Mouse (Mus musculus): ENCODE measurements at regions not wholly inside any gene's neighbourhood (a gene's known extent, or its start where the extent isn't known, plus 50 kb on each side); places are given as distances from the start of the nearest gene placed in this dataset.
"Not testable (repeated sequence)": the region's sequence is repeated elsewhere in the genome, so short reads cannot be mapped to it uniquely, and the experiment has no call there.

- no peaks in the 10 kb centered on the region for H3K9me3 ChIP-seq
- H3K36me3 ChIP-seq, result no peaks in the 10 kb centered on the region
- no peak overlapping the region for H3K4me3 ChIP-seq
- no peak overlapping the region for H3K9ac ChIP-seq
- no peaks in the 10 kb centered on the region for H3K27me3 ChIP-seq
- ATAC-seq (ENCODE audit: insufficient number of reproducible peaks, insufficient read depth, low FRiP score, low TSS enrichment), result no peak
- H3K4me1 ChIP-seq, result no peaks in the 10 kb centered on the region
- H3K4me2 ChIP-seq (replicated peaks), result no peak overlapping the region
- no peak overlapping the region for H3K27ac ChIP-seq
- WGBS, result 69% methylated on average over 3 of the region's 3 CpGs
These were observed 156.8 kb upstream of the Slc13a1 start for GRCm38 (mm10) chr6:24324718-24325117.

GRCm38 (mm10) chr6:24322371-24322770, 154.5 kb upstream of the Slc13a1 start:
- Histone ChIP-seq H3K27ac (no peak overlapping the region), H3K4me2 (replicated peaks) (no peak overlapping the region), H3K4me1 (no peaks in the 10 kb centered on the region), H3K9ac (no peak overlapping the region), H3K27me3 (no peaks in the 10 kb centered on the region), H3K36me3 (no peaks in the 10 kb centered on the region), H3K4me3 (no peak overlapping the region), H3K9me3 (no peaks in the 10 kb centered on the region)
- ATAC-seq (ENCODE audit: insufficient number of reproducible peaks, insufficient read depth, low FRiP score, low TSS enrichment), result no peak
- 67% methylated on average over 3 of the region's 3 CpGs for WGBS

DNA sequence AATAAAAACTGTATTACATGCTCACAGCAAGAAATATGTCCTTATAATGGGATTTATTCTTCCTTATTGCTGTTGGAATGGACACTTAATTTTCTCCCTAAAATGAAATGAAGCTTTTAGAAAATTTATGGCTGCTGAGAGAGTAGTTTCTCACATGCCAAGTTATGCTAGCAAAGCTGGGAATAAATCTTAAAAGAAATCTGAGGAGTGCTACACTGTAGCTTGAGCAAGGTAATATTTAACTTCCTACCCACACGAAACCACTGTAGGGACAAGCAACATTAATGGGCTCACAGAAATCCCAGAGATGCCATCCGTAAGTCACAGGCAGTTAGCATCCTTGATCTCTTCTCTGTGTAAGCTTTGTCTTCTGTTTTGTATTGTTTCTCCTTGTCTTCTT, 151.0 kb upstream of the Slc13a1 start:
- H3K27ac ChIP-seq, result no peak overlapping the region
- H3K9me3 ChIP-seq, result no peaks in the 10 kb centered on the region
- no peak overlapping the region for H3K4me3 ChIP-seq
- H3K36me3 ChIP-seq, result no peaks in the 10 kb centered on the region
- no peaks in the 10 kb centered on the region for H3K4me1 ChIP-seq
- no peak overlapping the region for H3K9ac ChIP-seq
- H3K27me3 ChIP-seq, result no peaks in the 10 kb centered on the region
- ATAC-seq (ENCODE audit: insufficient number of reproducible peaks, insufficient read depth, low FRiP score, low TSS enrichment), result no peak
- WGBS, result 82% methylated on average over 2 of the region's 2 CpGs
- no peak overlapping the region for H3K4me2 ChIP-seq (replicated peaks)

- Histone ChIP-seq H3K36me3 (no peaks in the 10 kb centered on the region), H3K4me1 (no peaks in the 10 kb centered on the region), H3K9me3 (no peaks in the 10 kb centered on the region), H3K27me3 (no peaks in the 10 kb centered on the region), H3K27ac (no peak overlapping the region), H3K4me2 (replicated peaks) (no peak overlapping the region), H3K4me3 (no peak overlapping the region), H3K9ac (no peak overlapping the region)
- no peak for ATAC-seq (ENCODE audit: insufficient number of reproducible peaks, insufficient read depth, low FRiP score, low TSS enrichment)
- 89% methylated on average over 2 of the region's 2 CpGs for WGBS
These were observed 142.8 kb upstream of the Slc13a1 start for GRCm38 (mm10) chr6:24310675-24311074.

GRCm38 (mm10) chr6:24309810-24310209, 141.9 kb upstream of the Slc13a1 start:
- H3K4me1 ChIP-seq, result no peaks in the 10 kb centered on the region
- WGBS, result 92% methylated on average over 1 of the region's 1 CpGs
- H3K4me2 ChIP-seq (replicated peaks), result no peak overlapping the region
- no peaks in the 10 kb centered on the region for H3K9me3 ChIP-seq
- no peak overlapping the region for H3K9ac ChIP-seq
- no peak for ATAC-seq (ENCODE audit: insufficient number of reproducible peaks, insufficient read depth, low FRiP score, low TSS enrichment)
- H3K4me3 ChIP-seq, result no peak overlapping the region
- H3K27me3 ChIP-seq, result no peaks in the 10 kb centered on the region
- H3K27ac ChIP-seq, result no peak overlapping the region
- no peaks in the 10 kb centered on the region for H3K36me3 ChIP-seq

GRCm38 (mm10) chr6:24301681-24302080, 133.8 kb upstream of the Slc13a1 start:
- Histone ChIP-seq H3K27ac (no peak overlapping the region), H3K4me2 (replicated peaks) (no peak overlapping the region), H3K4me1 (no peaks in the 10 kb centered on the region), H3K9ac (no peak overlapping the region), H3K9me3 (no peaks in the 10 kb centered on the region), H3K27me3 (no peaks in the 10 kb centered on the region), H3K4me3 (no peak overlapping the region), H3K36me3 (no peaks in the 10 kb centered on the region)
- 71% methylated on average over 4 of the region's 4 CpGs for WGBS
- no peak for ATAC-seq (ENCODE audit: insufficient number of reproducible peaks, insufficient read depth, low FRiP score, low TSS enrichment)

DNA sequence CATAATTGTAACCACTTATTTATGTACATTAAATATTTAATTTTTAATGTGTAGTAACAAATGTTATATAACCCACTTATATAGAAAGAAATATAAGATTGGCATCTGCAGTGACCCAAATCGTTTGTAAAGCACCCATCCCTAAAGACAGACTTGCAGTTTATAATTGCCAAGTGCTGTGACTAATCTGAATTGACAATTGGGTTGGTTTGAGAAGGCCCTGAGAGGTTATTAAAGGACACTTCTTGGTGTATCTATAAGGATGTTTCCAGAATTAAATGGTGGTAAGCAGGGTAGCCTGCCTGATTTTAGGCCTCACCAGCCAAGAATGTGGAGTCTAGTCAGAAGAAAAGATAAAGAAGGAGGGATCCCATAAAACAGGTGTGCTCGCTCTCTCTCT, 133.3 kb upstream of the Slc13a1 start:
- Histone ChIP-seq H3K4me2 (replicated peaks) (no peak overlapping the region), H3K4me1 (no peaks in the 10 kb centered on the region), H3K27ac (no peak overlapping the region), H3K9ac (no peak overlapping the region), H3K4me3 (no peak overlapping the region), H3K27me3 (no peaks in the 10 kb centered on the region), H3K9me3 (no peaks in the 10 kb centered on the region), H3K36me3 (no peaks in the 10 kb centered on the region)
- no peak for ATAC-seq (ENCODE audit: insufficient number of reproducible peaks, insufficient read depth, low FRiP score, low TSS enrichment)
- 70% methylated on average over 1 of the region's 2 CpGs for WGBS

- Histone ChIP-seq H3K4me1 (no peaks in the 10 kb centered on the region), H3K4me2 (replicated peaks) (no peak overlapping the region), H3K27ac (no peak overlapping the region), H3K36me3 (no peaks in the 10 kb centered on the region), H3K9ac (no peak overlapping the region), H3K27me3 (no peaks in the 10 kb centered on the region), H3K9me3 (no peaks in the 10 kb centered on the region), H3K4me3 (no peak overlapping the region)
- WGBS, result 88% methylated on average over 5 of the region's 5 CpGs
- ATAC-seq (ENCODE audit: insufficient number of reproducible peaks, insufficient read depth, low FRiP score, low TSS enrichment), result no peak
These were observed 130.8 kb upstream of the Slc13a1 start for GRCm38 (mm10) chr6:24298562-24299212.

DNA sequence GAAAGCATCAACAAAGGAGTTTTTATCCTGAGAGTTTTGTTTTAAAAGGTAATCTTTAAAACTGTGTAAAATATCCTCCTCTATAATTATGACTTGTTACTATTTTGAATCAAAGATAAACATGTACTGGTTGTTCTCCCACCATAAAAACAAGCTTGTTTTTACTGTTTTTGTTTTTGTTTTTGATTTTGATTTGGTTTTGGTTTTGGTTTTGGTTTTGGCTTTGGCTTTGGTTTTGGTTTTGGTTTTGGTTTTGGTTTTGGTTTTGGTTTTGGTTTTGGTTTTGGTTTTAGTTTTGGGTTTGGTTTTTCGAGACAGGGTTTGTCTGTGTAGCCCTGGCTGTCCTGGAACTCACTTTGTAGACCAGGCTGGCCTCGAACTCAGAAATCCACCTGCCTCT, 120.9 kb upstream of the Slc13a1 start:
- not testable (repeated sequence) for H3K9me3 ChIP-seq; H3K27me3 ChIP-seq; H3K4me3 ChIP-seq; ATAC-seq (ENCODE audit: insufficient number of reproducible peaks, insufficient read depth, low FRiP score, low TSS enrichment); H3K27ac ChIP-seq; H3K4me1 ChIP-seq; H3K4me2 ChIP-seq (replicated peaks); H3K36me3 ChIP-seq; H3K9ac ChIP-seq
- WGBS, result 81% methylated on average over 2 of the region's 2 CpGs

- 81% methylated on average over 5 of the region's 5 CpGs for WGBS
- no peaks in the 10 kb centered on the region for H3K27me3 ChIP-seq
- no peak for ATAC-seq (ENCODE audit: insufficient number of reproducible peaks, insufficient read depth, low FRiP score, low TSS enrichment)
- no peaks in the 10 kb centered on the region for H3K4me1 ChIP-seq
- H3K9ac ChIP-seq, result no peak overlapping the region
- H3K4me2 ChIP-seq (replicated peaks), result no peak overlapping the region
- no peaks in the 10 kb centered on the region for H3K36me3 ChIP-seq
- H3K27ac ChIP-seq, result no peak overlapping the region
- no peak overlapping the region for H3K4me3 ChIP-seq
- H3K9me3 ChIP-seq, result no peaks in the 10 kb centered on the region
These were observed 104.9 kb upstream of the Slc13a1 start for GRCm38 (mm10) chr6:24272821-24273220.

- no peak overlapping the region for H3K4me2 ChIP-seq (replicated peaks)
- no peak overlapping the region for H3K4me3 ChIP-seq
- no peaks in the 10 kb centered on the region for H3K4me1 ChIP-seq
- H3K9me3 ChIP-seq, result no peaks in the 10 kb centered on the region
- no peak for ATAC-seq (ENCODE audit: insufficient number of reproducible peaks, insufficient read depth, low FRiP score, low TSS enrichment)
- 86% methylated on average over 3 of the region's 3 CpGs for WGBS
- no peak overlapping the region for H3K9ac ChIP-seq
- no peaks in the 10 kb centered on the region for H3K36me3 ChIP-seq
- H3K27me3 ChIP-seq, result no peaks in the 10 kb centered on the region
- H3K27ac ChIP-seq, result no peak overlapping the region
These were observed 101.7 kb upstream of the Slc13a1 start for GRCm38 (mm10) chr6:24269633-24270032.

DNA sequence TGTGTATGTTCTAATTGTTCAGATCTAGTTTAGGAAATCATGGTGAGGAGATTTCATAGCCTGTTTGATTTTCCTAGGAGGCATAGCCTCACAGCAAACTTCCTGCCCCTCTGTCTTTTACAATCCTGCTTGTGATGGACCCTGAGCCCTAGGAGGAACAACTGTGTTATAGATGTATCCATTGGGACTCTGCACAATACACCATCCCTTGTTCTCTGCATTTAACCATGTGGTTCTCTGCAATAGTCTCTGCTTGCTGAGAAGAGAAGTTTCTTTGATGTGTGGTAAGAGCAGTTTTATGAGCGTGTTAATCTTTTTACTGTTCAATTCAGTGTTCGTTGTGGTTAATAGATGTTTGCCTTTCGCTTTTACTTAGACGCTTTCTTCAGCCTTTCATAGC, 95.9 kb upstream of the Slc13a1 start:
- no peaks in the 10 kb centered on the region for H3K9me3 ChIP-seq
- no peaks in the 10 kb centered on the region for H3K4me1 ChIP-seq
- H3K9ac ChIP-seq, result no peak overlapping the region
- no peak overlapping the region for H3K4me2 ChIP-seq (replicated peaks)
- ATAC-seq (ENCODE audit: insufficient number of reproducible peaks, insufficient read depth, low FRiP score, low TSS enrichment), result no peak
- no peak overlapping the region for H3K27ac ChIP-seq
- no peaks in the 10 kb centered on the region for H3K36me3 ChIP-seq
- no peaks in the 10 kb centered on the region for H3K27me3 ChIP-seq
- WGBS, result 78% methylated on average over 4 of the region's 4 CpGs
- no peak overlapping the region for H3K4me3 ChIP-seq

DNA sequence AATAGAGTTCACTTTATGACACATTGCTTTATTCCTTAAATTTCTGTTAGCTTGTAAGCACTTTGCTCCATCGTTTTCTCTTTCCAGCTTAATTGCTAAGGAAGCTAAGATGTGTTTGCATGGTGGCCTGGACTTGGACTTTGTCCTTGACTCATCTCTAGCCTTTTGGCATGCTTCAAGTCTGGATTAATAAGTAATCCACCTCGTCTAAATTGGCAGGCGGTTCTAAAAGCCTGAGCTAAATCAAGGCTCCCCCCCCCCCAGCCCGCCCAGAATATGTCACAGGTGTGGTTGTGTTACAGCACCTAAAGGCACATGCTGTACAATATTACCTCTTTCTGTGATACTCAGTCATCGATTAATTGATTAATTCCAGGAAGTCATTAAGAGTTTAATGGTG, 94.7 kb upstream of the Slc13a1 start:
- Histone ChIP-seq H3K9me3 (no peaks in the 10 kb centered on the region), H3K4me1 (no peaks in the 10 kb centered on the region), H3K4me3 (no peak overlapping the region), H3K27me3 (no peaks in the 10 kb centered on the region), H3K9ac (no peak overlapping the region), H3K4me2 (replicated peaks) (no peak overlapping the region), H3K27ac (no peak overlapping the region), H3K36me3 (no peaks in the 10 kb centered on the region)
- 71% methylated on average over 5 of the region's 5 CpGs for WGBS
- no peak for ATAC-seq (ENCODE audit: insufficient number of reproducible peaks, insufficient read depth, low FRiP score, low TSS enrichment)

All from embryonic facial prominence, embryonic 12.5 days (tissue).